Mouse (Mus musculus) granulocyte monocyte progenitor cell, adult 5-6 weeks (primary cell): ENCODE results near the gene Urb1. TPM values are rescaled to one million over a fixed set of nuclear protein-coding genes. Genes with fewer than 3 reads are reported as not detected.

Experiments
- ATAC-seq: replicated peaks from 2 replicates; pipeline ENCODE4 v1.8.0; 2016; ENCODE audit warnings: mild to moderate bottlenecking, moderate TSS enrichment, inconsistent platforms; ENCODE audit not compliant: poor library complexity, severe bottlenecking
- total RNA-seq, 2 experiments: library from RNA; stranded (forward) in 1 of 2; stranded (reverse) in 1 of 2; fragments of 200-712, 200-1000 nt in 1 of 2; fragments of >200 nt in 1 of 2; fragmentation: Nextera tagmentation in 1 of 2; gene quantifications; 2 replicates each; pipeline ENCODE4 v1.2.3; 2014 to 2017

The Urb1 gene
- total RNA-seq, 2 experiments from 2014 or later = 15.2 to 23.4 TPM

GRCm38 (mm10) chr16:90706279-90706678, 103.9 kb downstream of the Urb1 start:
- no peak for ATAC-seq

GRCm38 (mm10) chr16:90704161-90704825, 105.9 kb downstream of the Urb1 start:
- no peak for ATAC-seq

- ATAC-seq = no peak
These were observed 106.6 kb downstream of the Urb1 start for GRCm38 (mm10) chr16:90703646-90704045.

GRCm38 (mm10) chr16:90701541-90701940, 108.7 kb downstream of the Urb1 start:
- ATAC-seq = no peak

Other genes with a start within 250 kb of the Urb1 start
- 47.2 and 51.6 TPM in 2 replicates for gene Mis18a, start 83.0 kb downstream of the Urb1 start, total RNA-seq (2014; fragmentation: Nextera tagmentation)
- 38.0 and 70.5 TPM in 2 replicates for gene Mis18a, start 83.0 kb downstream of the Urb1 start, total RNA-seq (2017)
- not detected in 2 replicates for gene Mrap, start 72.2 kb downstream of the Urb1 start, total RNA-seq (2014; fragmentation: Nextera tagmentation)
- gene Mrap, start 72.2 kb downstream of the Urb1 start, total RNA-seq (2017) = 0.62 TPM in 1 of 2 replicates, not detected in the other
- gene Eva1c, start 16.3 kb upstream of the Urb1 start, total RNA-seq (2014; fragmentation: Nextera tagmentation) = not detected in 2 replicates
- gene Eva1c, start 16.3 kb upstream of the Urb1 start, total RNA-seq (2017) = not detected in 2 replicates
- 27.7 and 39.3 TPM in 2 replicates for gene Cfap298, start 124.7 kb upstream of the Urb1 start, total RNA-seq (2014; fragmentation: Nextera tagmentation)
- gene Cfap298, start 124.7 kb upstream of the Urb1 start, total RNA-seq (2017) = 63.1 and 118 TPM in 2 replicates
- gene Synj1, start 200.9 kb upstream of the Urb1 start, total RNA-seq (2014; fragmentation: Nextera tagmentation) = 35.8 and 46.0 TPM in 2 replicates
- gene Synj1, start 200.9 kb upstream of the Urb1 start, total RNA-seq (2017) = 23.8 and 25.2 TPM in 2 replicates
- 77.7 and 114 TPM in 2 replicates for gene Paxbp1, start 234.1 kb upstream of the Urb1 start, total RNA-seq (2014; fragmentation: Nextera tagmentation)
- gene Paxbp1, start 234.1 kb upstream of the Urb1 start, total RNA-seq (2017) = 77.8 and 112 TPM in 2 replicates